Mouse (Mus musculus) cerebellum, adult (tissue): ENCODE results near the gene Gm14180.
"Not testable (repeated sequence)": the region's sequence is repeated elsewhere in the genome, so short reads cannot be mapped to it uniquely, and the experiment has no call there.

ENCODE experiments used
- ATAC-seq: cut with Nextera tagmentation; 2 replicates; pipeline ENCODE4 v1.9.2; 2017; ENCODE audit warnings: mild to moderate bottlenecking, moderate library complexity, mixed read lengths; ENCODE audit not compliant: insufficient number of reproducible peaks, low FRiP score, low TSS enrichment

Gm14180 gene

DNA sequence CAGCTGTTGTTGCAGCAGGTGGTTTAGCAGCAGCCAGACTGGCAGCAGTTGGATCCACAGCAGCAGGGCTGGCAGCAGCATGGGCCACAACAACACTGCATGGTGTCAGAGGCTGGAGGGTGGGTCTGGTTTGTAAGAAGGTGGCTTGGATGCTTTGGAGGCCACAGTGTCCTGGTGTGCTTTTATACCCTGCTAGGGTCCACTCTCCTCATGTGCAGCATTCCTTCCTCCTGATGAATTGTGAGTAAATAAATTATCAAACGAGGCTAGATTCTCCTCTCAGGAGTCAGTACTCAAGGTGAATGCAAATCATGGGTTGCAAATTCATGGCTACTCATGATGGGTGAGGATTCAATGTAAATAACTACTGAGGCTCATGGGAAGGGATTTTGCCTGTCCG is at the start of gene Gm14180:
Gm14180 (minus strand) TSS at position 101 of the 400 bp plus-strand sequence.
- no peak for ATAC-seq

DNA sequence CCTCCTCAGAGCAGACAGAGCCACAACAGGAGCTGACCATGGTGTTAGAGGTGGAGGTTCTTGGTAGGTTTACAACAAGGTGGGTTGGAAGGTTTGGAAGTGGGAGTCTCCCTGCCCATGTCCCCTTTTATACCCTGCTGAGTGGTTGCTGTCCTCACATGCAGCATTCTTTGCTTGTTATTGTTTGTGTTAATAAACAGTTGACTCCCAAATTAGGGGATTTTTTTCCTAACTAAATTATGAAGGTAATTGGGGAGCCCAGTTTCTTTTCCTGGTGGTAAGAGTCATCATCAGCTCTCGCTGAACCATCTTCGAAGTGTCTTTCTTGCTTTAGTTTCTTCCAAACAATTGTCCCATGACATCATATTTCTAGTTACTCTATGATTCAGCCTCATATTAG is 46.5 kb upstream of the Gm14180 start, which contains the start of gene Krtap4-8:
Krtap4-8 (minus strand) TSS at position 101 of the 400 bp plus-strand sequence.
- ATAC-seq = no peak

DNA sequence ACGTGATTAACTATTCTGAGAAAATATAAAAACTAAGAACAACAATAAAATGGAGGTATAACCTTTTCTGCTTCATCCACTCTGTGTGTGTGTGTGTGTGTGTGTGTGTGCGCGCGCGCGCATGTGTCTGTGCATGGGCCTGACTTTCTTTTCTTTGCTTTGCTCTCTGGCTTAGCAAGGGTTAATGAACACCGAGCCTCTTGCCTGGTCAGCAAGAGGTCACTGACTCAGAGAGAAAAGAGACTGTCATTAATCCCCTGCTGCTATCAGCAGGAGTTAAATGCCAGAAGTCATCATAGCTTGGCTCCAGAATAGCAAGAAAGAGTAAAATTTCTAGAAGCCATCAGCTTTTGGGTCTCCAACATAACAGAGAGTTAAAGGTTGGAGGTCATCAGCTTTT is 44.3 kb upstream of the Gm14180 start:
- no peak for ATAC-seq

DNA sequence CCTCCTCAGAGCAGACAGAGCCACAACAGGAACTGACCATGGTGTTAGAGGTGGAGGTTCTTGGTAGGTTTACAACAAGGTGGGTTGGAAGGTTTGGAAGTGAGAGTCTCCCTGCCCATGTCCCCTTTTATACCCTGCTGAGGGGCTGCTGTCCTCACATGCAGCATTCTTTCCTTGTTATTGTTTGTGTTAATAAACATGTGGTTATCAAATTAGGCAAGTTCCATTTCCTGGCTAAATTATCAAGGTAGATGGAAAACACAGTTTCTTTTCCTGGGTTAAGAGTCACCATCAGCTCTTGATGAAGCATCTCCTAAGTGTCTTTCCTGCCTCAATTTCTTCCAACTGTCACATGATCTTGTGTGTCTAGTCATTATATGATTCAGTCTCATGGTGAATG is 38.7 kb upstream of the Gm14180 start, which contains the start of gene Gm11595:
Gm11595 (minus strand) TSS at position 101 of the 400 bp plus-strand sequence.
- not testable (repeated sequence) for ATAC-seq

DNA sequence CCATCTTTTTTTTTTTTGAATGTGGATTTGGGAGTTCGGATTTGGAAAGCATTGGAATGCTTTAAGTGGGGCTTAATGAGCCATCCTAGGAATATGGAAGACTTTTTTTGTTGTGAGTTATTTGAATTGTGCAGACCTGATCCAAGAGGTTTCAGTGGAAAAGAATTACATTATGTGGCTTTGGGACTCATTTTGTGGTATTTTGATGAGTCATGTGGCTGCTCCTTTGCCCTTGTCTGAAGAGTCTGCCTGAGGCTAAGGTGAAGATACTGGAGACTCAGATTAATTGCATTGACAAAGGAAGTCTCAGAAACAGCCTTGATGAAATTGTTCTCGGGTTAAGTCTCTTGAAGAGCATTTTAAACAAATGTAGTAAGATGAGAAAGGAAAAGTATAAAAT is 34.3 kb upstream of the Gm14180 start:
- no peak for ATAC-seq

DNA sequence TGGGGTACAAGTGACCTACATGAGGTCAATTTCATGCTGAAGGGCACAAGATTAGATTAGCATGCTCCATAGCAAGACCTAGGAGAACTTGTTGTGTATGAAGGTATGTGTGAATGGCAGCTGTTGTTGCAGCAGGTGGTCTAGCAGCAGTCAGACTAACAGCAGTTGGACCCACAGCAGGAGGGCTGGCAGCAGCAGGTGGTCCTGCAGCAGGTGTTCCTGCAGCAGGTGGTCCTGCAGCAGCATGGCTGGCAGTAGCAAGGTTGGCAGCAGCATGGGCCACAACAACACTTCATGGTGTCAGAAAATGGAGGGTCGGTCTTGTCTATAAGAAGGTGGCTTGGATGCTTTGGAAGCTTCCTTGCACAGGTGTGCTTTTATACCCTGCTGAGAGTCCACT is 24.8 kb upstream of the Gm14180 start:
- ATAC-seq = no peak

DNA sequence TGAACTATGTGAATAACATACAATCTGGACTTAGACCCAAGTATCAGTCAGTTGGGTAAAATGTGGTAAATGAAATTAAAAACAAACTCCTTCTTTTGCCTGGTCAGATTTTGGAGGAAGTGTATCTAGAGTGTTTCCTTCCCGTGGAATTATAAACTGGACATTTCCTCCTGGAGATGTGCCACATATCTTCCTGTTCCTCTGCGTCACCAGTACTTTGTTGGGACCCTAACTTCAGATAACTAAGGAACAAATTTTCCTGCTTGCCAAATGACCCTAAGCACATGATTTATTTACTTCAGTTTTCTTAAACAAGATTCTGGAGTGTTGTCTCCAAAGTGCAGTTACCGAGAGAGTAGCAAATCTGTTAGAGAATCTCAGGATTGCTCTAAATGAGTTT is 9.9 kb upstream of the Gm14180 start:
- ATAC-seq = no peak

DNA sequence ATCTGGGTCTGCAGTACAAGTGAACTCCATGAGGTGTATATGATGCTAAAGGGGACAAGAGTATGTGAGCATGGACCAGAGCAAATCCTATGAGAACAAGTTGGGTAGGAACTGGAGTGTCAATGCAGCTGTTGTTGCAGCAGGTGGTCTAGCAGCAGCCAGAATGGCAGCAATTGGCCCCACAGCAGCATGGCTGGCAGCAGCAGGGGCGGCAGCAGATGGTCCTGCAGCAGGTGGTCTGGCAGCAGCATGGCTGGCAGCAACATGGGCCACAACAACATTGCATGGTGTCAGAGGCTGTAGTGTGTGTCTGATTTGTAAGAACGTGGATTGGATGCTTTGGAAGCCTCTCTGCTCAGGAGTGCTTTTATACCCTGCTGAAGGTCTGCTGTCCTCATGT is 10.0 kb downstream of the Gm14180 start:
- no peak for ATAC-seq

DNA sequence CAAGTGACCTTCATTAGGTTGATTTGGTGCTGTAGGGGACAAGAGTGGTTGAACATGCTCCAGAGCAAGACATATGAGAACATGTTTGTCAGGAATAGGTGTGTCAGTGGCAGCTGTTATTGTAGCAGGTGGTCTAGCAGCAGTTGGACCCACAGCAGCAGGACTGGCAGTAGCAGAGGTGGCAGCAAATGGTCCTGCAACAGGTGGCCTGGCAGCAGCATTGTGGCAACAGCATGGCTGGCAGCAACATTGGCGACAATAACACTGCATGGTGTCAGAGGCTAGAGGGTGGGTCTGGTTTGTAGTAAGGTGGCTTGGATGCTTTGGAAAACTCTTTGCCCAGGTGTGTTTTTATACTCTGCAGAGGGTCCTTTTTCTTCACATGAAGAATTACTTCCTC is 15.3 kb downstream of the Gm14180 start:
- ATAC-seq = no peak

DNA sequence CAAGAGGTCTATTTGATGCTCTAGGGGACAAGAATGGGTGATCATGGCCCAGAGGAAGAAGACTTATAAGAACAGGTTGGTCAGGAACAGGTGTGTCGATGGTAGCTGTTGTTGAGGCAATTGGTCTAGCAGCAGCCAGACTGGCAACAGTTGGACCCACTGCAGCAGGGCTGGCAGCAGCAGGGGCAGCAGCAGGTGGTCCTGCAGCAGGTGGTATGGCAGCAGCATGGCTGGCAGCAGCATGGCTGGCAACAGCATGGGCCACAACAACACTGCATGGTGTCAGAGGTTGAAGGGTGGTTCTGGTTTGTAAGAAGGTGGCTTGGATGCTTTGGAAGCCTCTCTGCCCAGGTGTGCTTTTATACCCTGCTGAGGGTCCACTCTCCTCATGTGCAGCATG is 43.6 kb downstream of the Gm14180 start, which contains the start of gene Gm14190:
Gm14190 (minus strand) TSS at position 278 of the 400 bp plus-strand sequence.
- no peak for ATAC-seq

DNA sequence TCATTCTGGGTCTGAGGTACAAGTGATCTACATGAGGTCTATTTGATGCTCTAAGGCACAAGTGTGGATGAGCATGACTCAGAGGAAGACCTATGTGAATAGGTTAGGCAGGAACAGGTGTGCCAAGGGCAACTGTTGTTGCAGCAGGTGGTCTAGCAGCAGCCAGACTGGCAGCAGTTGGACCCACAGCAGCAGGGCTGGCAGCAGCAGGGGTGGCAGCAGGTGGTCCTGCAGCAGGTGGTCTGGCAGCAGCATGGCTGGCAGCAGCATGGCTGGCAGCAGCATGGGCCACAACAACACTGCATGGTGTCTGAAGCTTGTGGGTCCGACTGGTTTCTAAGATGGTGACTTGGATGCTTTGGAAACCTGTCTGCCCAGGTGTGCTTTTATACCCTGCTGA is 48.9 kb downstream of the Gm14180 start:
- not testable (repeated sequence) for ATAC-seq
